In the genomic region with DNA sequence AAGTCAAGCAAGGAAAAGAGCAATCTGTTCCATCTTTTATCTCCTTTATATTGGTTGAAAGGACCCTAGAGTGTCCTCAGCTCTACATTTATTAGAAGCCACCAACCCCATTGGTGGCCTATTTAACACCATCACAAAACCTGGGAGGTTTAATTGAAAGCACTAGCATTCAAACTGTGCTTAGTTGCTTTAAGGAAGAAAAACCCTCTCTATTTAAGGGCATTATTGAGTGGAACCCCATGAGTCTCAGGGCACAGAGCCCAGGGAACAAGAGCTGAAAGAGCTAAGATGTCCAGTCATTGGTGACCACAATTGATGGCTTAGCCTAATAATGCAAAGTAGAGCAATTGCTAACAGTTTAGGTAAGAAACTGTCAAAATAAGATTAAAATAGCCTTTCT, we compare ENCODE assay signal across 22 mouse cellular contexts.
A peak's percentile ranks its signal among the peaks of the same experiment; 100 is the strongest.
DNase-seq lines count a peak whose midpoint lies in the region; ATAC-seq lines count a peak whose summit lies in the region.
"Had no signal": no experiment of that assay in that cellular context is flagged by ENCODE, and none has a peak within 500 bp of the region (broad histone marks: within the 10 kb centered on the region; RNA-seq: fewer than 3 reads in every experiment).

No protein-coding gene starts in this region.

- no peaks in the 10 kb centered on the region for H3K9me3 ChIP-seq in hindbrain, embryonic 14.5 days (ENCODE audit: control insufficient read depth, low read length)
- H3K9me3 ChIP-seq in hindbrain, embryonic 10.5 days: no peaks in the 10 kb centered on the region
- no peaks in the 10 kb centered on the region for H3K9me3 ChIP-seq in forebrain, embryonic 14.5 days (replicated peaks; ENCODE audit: control insufficient read depth, low read length)
- H3K9me3 ChIP-seq: embryonic facial prominence, embryonic 13.5 days; heart, embryonic 15.5 days had no signal

- no peaks in the 10 kb centered on the region for H3K4me1 ChIP-seq in hindbrain, embryonic 14.5 days (replicated peaks; ENCODE audit: control insufficient read depth, insufficient read depth, low read length)
- H3K4me1 ChIP-seq in hindbrain, embryonic 10.5 days (replicated peaks): no peaks in the 10 kb centered on the region
- no peaks in the 10 kb centered on the region for H3K4me1 ChIP-seq in forebrain, embryonic 14.5 days (ENCODE audit: control insufficient read depth, insufficient read depth, low read length)
- H3K4me1 ChIP-seq: embryonic facial prominence, embryonic 13.5 days; heart, embryonic 15.5 days had no signal

- H3K9ac ChIP-seq in hindbrain, embryonic 14.5 days: no peak overlapping the region
- no peak overlapping the region for H3K9ac ChIP-seq in forebrain, embryonic 14.5 days (ENCODE audit: low read length)
- H3K9ac ChIP-seq: embryonic facial prominence, embryonic 13.5 days; heart, embryonic 15.5 days had no signal

- H3K4me3 ChIP-seq in hindbrain, embryonic 14.5 days (replicated peaks; ENCODE audit: low read length): no peak overlapping the region
- no peak overlapping the region for H3K4me3 ChIP-seq in hindbrain, embryonic 10.5 days
- no peak overlapping the region for H3K4me3 ChIP-seq in forebrain, embryonic 14.5 days (ENCODE audit: low read depth, low read length)
- H3K4me3 ChIP-seq: embryonic facial prominence, embryonic 13.5 days; heart, adult 2 months; heart, embryonic 15.5 days had no signal

- H3K36me3 ChIP-seq in hindbrain, embryonic 14.5 days (replicated peaks; ENCODE audit: control insufficient read depth, insufficient read depth): no peaks in the 10 kb centered on the region
- H3K36me3 ChIP-seq in hindbrain, embryonic 10.5 days: no peaks in the 10 kb centered on the region
- no peaks in the 10 kb centered on the region for H3K36me3 ChIP-seq in forebrain, embryonic 14.5 days (ENCODE audit: control insufficient read depth, insufficient read depth, low read length)
- H3K36me3 ChIP-seq: embryonic facial prominence, embryonic 13.5 days; G1E; heart, embryonic 15.5 days had no signal

- DNase-seq in embryo, embryonic 10.5 days (ENCODE audit: low spot score): peak; percentile 6
- DNase-seq in embryo, embryonic 10 days (ENCODE audit: low spot score): no peak
- DNase-seq in hindbrain, embryonic 14.5 days (ENCODE audit: low spot score): peak; percentile 20
- no peak for DNase-seq in hindbrain, embryonic 10.5 days (ENCODE audit: low spot score)
- DNase-seq in Muller cell, postnatal 12 days (ENCODE audit: inconsistent ontology term): peak; percentile 4
- DNase-seq in forebrain, embryonic 14.5 days (ENCODE audit: low spot score): peak; percentile 51
- DNase-seq in spleen, adult 18-20 months: no peak
- DNase-seq: adrenal gland, postnatal 14 days; B cell, adult 2 months; cerebellum, adult 8-10 months; cerebellum, postnatal 14 days; gastrocnemius, postnatal 14 days; heart, adult 2 months; heart, postnatal 14 days; kidney, adult 11 months had no signal

- H3K4me2 ChIP-seq in hindbrain, embryonic 14.5 days (replicated peaks): no peak overlapping the region
- no peak overlapping the region for H3K4me2 ChIP-seq in forebrain, embryonic 14.5 days (ENCODE audit: low read length)
- H3K4me2 ChIP-seq: embryonic facial prominence, embryonic 13.5 days; heart, embryonic 11.5 days; heart, embryonic 15.5 days had no signal

- H3K27me3 ChIP-seq in hindbrain, embryonic 14.5 days (ENCODE audit: control insufficient read depth, insufficient read depth, low read length): no peaks in the 10 kb centered on the region
- H3K27me3 ChIP-seq in hindbrain, embryonic 10.5 days (ENCODE audit: insufficient read depth, poor library complexity, severe bottlenecking): no peaks in the 10 kb centered on the region
- peaks cover 3% of the 10 kb centered on the region; the same call in 1 of the 2 replicates for H3K27me3 ChIP-seq in forebrain, embryonic 14.5 days (replicated peaks; ENCODE audit: control insufficient read depth, insufficient read depth, low read length)
- H3K27me3 ChIP-seq: embryonic facial prominence, embryonic 13.5 days; heart, embryonic 15.5 days had no signal

- no peak for ATAC-seq in hindbrain, embryonic 14.5 days (ENCODE audit: low FRiP score)
- no peak for ATAC-seq in forebrain, embryonic 14.5 days
- ATAC-seq: activated CD4-positive, CD25-positive, alpha-beta regulatory T cell, adult 4 months; CD4-positive, CD25-positive, alpha-beta regulatory T cell, adult 4 months; hindbrain, embryonic 16.5 days had no signal

- no peak overlapping the region for H3K27ac ChIP-seq in hindbrain, embryonic 14.5 days
- H3K27ac ChIP-seq in hindbrain, embryonic 10.5 days: no peak overlapping the region
- no peak overlapping the region for H3K27ac ChIP-seq in forebrain, embryonic 14.5 days (ENCODE audit: low read depth, low read length)
- H3K27ac ChIP-seq: embryonic facial prominence, embryonic 13.5 days; heart, adult 2 months; heart, embryonic 15.5 days had no signal

Comparison
In these comparisons a context has a peak if more than half of its experiments do, and no peak if none do; other contexts are left out.
1. DNase-seq: peak in embryo, embryonic 10.5 days (single experiment), hindbrain, embryonic 14.5 days (single experiment), Muller cell, postnatal 12 days (single experiment) and forebrain, embryonic 14.5 days (single experiment); none in embryo, embryonic 10 days (single experiment), hindbrain, embryonic 10.5 days (single experiment) and spleen, adult 18-20 months (0 of 2).